Mouse (Mus musculus): ENCODE measurements around the gene Tcam1. TPM values are rescaled to one million over a fixed set of nuclear protein-coding genes. Genes with fewer than 3 reads are reported as not detected.
"Not testable (repeated sequence)": the region's sequence is repeated elsewhere in the genome, so short reads cannot be mapped to it uniquely, and the experiment has no call there.

The Tcam1 gene
- 0.06 and 0.07 TPM in 2 replicates for polyA plus RNA-seq (2015; fragmentation: Nextera tagmentation; extraction: Ambion mirVana)

DNA sequence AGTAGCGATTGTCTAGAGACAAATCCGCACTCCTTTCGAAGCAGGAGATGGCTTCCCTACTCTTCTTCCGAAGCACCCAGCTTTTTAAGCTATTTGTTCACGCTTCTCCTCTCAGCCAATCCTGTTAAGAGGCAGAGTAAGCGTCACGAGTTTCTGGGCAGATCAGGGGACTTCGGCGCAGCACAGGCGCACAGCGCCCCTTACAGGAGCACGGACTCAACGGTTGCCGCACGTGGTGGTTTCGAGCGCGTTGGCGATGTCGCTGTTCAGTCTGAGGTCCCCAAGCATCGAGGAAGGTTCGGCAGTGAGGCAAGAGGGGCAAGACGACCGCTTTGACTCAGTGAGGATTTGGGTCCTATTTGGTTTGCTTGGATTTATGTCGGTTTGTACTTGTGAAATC, at the start of gene Tcam1:
Tcam1 (plus strand) TSS at position 219 of the 400 bp plus-strand sequence.
- no peak within 1 kb of the TSS for H3K27ac ChIP-seq (ENCODE audit: low read length)
- no peaks in the 10 kb centered on the region for H3K36me3 ChIP-seq (ENCODE audit: insufficient read depth, low read length)
- 0 out of 2 replicates have a peak within 1 kb of the TSS, but pooled peaks have one; percentile 27 for H3K4me2 ChIP-seq (replicated peaks; ENCODE audit: low read depth, low read length)
- peak; percentile 98 for TF ChIP-seq CTCF (IDR thresholded peaks at IDR 0.05)
- TF ChIP-seq EP300 (IDR thresholded peaks at IDR 0.05): no peak
- no peaks in the 10 kb centered on the region for H3K9me3 ChIP-seq (ENCODE audit: low read length)
- H3K9ac ChIP-seq (replicated peaks; ENCODE audit: low read depth): no peak within 1 kb of the TSS; the same call in 1 of the 2 replicates
- H3K4me1 ChIP-seq (ENCODE audit: insufficient read depth, low read depth, low read length): peaks cover 9% of the 10 kb centered on the region; the same call in 1 of the 2 replicates
- 5% methylated on average over 25 of the region's 25 CpGs for WGBS
- H3K27me3 ChIP-seq (replicated peaks; ENCODE audit: insufficient read depth, low read length): no peaks in the 10 kb centered on the region
- peak; percentile 97 for DNase-seq (ENCODE audit: low spot score)
- H3K4me3 ChIP-seq (ENCODE audit: low read depth, low read length): no peak within 1 kb of the TSS
- ATAC-seq: peak; percentile 43

DNA sequence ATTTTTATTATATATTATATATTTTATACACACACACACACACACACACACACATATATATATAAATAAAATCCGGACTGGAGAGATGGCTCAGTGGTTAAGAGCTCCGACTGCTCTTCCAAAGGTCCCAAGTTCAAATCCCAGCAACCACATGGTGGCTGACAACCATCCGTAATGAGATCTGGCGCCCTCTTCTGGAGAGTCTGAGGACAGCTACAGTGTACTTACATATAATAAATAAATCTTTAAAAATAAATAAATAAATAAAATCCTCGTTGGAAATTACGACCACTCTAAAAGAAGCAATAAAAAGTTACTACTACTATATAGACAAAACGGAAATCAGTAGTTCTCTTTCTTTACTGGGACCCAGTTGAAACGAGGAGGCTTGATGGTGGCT, 42.5 kb upstream of the Tcam1 start:
- not testable (repeated sequence) for H3K4me3 ChIP-seq (ENCODE audit: low read depth, low read length); H3K27me3 ChIP-seq (replicated peaks; ENCODE audit: insufficient read depth, low read length); H3K9ac ChIP-seq (replicated peaks; ENCODE audit: low read depth); H3K4me1 ChIP-seq (ENCODE audit: insufficient read depth, low read depth, low read length); DNase-seq (ENCODE audit: low spot score); H3K9me3 ChIP-seq (ENCODE audit: low read length); H3K4me2 ChIP-seq (replicated peaks; ENCODE audit: low read depth, low read length); ATAC-seq; H3K27ac ChIP-seq (ENCODE audit: low read length)
- H3K36me3 ChIP-seq (ENCODE audit: insufficient read depth, low read length): peaks cover 26% of the 10 kb centered on the region
- peak; percentile 42 for TF ChIP-seq CTCF (IDR thresholded peaks at IDR 0.05)
- WGBS: 75% methylated on average over 8 of the region's 8 CpGs

DNA sequence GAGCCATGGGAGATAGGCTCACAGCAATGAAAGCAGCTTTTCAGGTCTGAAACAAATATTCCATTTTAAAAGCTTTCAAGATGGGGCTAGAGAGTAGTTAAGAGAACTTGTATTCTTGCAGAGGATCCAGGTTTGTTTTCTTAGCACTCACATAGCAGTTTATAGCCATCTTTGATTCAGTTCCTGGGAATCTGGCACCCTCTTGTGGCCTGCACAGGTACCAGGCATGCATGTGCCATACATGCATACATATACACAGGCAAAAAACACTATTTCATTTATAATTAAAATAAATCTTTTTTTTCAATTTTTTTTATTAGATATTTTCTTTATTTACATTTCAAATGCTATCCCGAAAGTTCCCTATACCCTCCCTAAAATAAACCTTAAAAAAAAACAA, 29.6 kb upstream of the Tcam1 start:
- TF ChIP-seq CTCF (IDR thresholded peaks at IDR 0.05): peak; percentile 56
- TF ChIP-seq EP300 (IDR thresholded peaks at IDR 0.05): no peak
- 95% methylated on average over 1 of the region's 1 CpGs for WGBS
- peaks cover 70% of the 10 kb centered on the region; the same call in 1 of the 2 replicates for H3K36me3 ChIP-seq (ENCODE audit: insufficient read depth, low read length)
- H3K9me3 ChIP-seq (ENCODE audit: low read length): no peaks in the 10 kb centered on the region
- ATAC-seq: no peak
- H3K27ac ChIP-seq (ENCODE audit: low read length): no peak overlapping the region
- H3K4me1 ChIP-seq (ENCODE audit: insufficient read depth, low read depth, low read length): no peaks in the 10 kb centered on the region
- H3K9ac ChIP-seq (replicated peaks; ENCODE audit: low read depth): no peak overlapping the region
- no peak overlapping the region for H3K4me3 ChIP-seq (ENCODE audit: low read depth, low read length)
- H3K4me2 ChIP-seq (replicated peaks; ENCODE audit: low read depth, low read length): no peak overlapping the region
- H3K27me3 ChIP-seq (replicated peaks; ENCODE audit: insufficient read depth, low read length): no peaks in the 10 kb centered on the region
- DNase-seq (ENCODE audit: low spot score): no peak

DNA sequence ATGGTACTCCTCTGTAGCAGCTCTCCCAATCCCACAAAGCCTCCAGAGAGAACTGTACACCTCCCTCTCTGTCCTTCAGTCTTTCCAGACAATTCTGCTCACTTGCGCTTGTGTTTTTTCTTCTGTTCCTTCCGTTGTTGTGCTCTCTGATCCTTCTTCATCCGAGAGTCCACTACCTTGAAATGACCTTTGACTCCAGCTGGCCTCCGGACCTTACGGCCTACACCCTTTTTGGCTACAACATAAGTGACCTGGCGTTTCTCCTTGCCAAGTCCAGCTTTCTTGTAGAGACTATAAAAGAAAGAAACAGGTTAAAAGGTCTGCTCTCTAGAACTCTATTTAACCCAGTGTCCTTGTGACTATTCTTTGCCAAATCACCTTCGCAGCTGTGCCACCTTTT, 27.1 kb upstream of the Tcam1 start:
- H3K27me3 ChIP-seq (replicated peaks; ENCODE audit: insufficient read depth, low read length): no peaks in the 10 kb centered on the region
- no peak overlapping the region for H3K4me2 ChIP-seq (replicated peaks; ENCODE audit: low read depth, low read length)
- ATAC-seq (no peak), DNase-seq (ENCODE audit: low spot score) (no peak)
- H3K9me3 ChIP-seq (ENCODE audit: low read length): no peaks in the 10 kb centered on the region
- H3K4me1 ChIP-seq (ENCODE audit: insufficient read depth, low read depth, low read length): no peaks in the 10 kb centered on the region
- no peak overlapping the region for H3K4me3 ChIP-seq (ENCODE audit: low read depth, low read length)
- WGBS: 77% methylated on average over 7 of the region's 7 CpGs
- no peak overlapping the region for H3K9ac ChIP-seq (replicated peaks; ENCODE audit: low read depth)
- no peak for TF ChIP-seq EP300 (IDR thresholded peaks at IDR 0.05)
- TF ChIP-seq CTCF (IDR thresholded peaks at IDR 0.05): no peak
- peaks cover 63% of the 10 kb centered on the region; the same call in 1 of the 2 replicates for H3K36me3 ChIP-seq (ENCODE audit: insufficient read depth, low read length)
- no peak overlapping the region for H3K27ac ChIP-seq (ENCODE audit: low read length)

DNA sequence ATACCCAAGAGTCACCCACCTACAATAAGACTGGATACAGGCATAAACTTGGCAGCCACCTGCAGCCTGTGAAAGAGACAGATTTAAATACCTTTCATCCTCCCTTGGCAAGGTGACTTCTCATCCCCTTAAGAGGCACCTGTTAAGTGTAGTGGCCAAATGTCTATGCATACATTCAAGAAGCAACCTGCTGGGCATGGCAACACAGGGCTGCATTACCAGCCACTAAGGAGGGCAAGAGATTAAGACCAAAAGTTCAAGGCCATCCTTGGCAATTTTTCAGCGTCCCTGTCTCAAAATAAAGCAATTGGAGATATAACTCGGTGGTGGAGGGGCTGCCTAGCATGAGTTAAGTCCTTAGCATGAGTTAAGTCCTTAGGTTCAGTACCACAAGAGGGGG, 21.7 kb upstream of the Tcam1 start:
- Histone ChIP-seq H3K4me2 (replicated peaks; ENCODE audit: low read depth, low read length) (peak overlapping the region; percentile 94), H3K4me1 (ENCODE audit: insufficient read depth, low read depth, low read length) (peaks cover 11% of the 10 kb centered on the region; the same call in 1 of the 2 replicates), H3K4me3 (ENCODE audit: low read depth, low read length) (peak overlapping the region; percentile 70), H3K27ac (ENCODE audit: low read length) (peak overlapping the region; percentile 69; the same call in 1 of the 2 replicates), H3K27me3 (replicated peaks; ENCODE audit: insufficient read depth, low read length) (no peaks in the 10 kb centered on the region), H3K9me3 (ENCODE audit: low read length) (no peaks in the 10 kb centered on the region), H3K36me3 (ENCODE audit: insufficient read depth, low read length) (peaks cover 15% of the 10 kb centered on the region; the same call in 1 of the 2 replicates), H3K9ac (replicated peaks; ENCODE audit: low read depth) (peak overlapping the region; percentile 59)
- 17% methylated on average over 2 of the region's 2 CpGs for WGBS
- ATAC-seq: no peak
- no peak for TF ChIP-seq CTCF (IDR thresholded peaks at IDR 0.05)
- no peak for TF ChIP-seq EP300 (IDR thresholded peaks at IDR 0.05)
- DNase-seq (ENCODE audit: low spot score): no peak

DNA sequence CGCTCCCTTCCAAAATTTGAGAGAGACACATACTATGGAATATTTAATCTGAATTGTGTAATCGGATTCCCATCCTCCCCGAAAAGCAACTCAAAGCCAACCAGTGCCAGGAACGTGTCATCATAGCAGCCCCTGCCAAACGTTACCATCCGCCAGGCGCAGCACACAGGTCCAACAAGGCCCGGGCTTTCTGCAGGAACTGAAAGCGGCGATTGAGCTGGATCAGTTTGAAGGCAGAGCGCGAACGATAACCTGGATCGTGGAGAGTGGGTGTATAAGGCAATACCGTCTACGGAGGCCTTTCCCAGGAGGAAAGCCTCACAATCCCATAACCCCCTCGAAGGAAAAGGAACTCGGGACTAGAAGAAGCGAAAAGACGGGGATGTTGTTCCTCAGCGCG, 21.3 kb upstream of the Tcam1 start:
- Histone ChIP-seq H3K27ac (ENCODE audit: low read length) (peak overlapping the region; percentile 69), H3K36me3 (ENCODE audit: insufficient read depth, low read length) (peaks cover 11% of the 10 kb centered on the region; the same call in 1 of the 2 replicates), H3K27me3 (replicated peaks; ENCODE audit: insufficient read depth, low read length) (no peaks in the 10 kb centered on the region), H3K4me2 (replicated peaks; ENCODE audit: low read depth, low read length) (peak overlapping the region; percentile 94), H3K9ac (replicated peaks; ENCODE audit: low read depth) (peak overlapping the region; percentile 59), H3K4me1 (ENCODE audit: insufficient read depth, low read depth, low read length) (peaks cover 11% of the 10 kb centered on the region; the same call in 1 of the 2 replicates), H3K4me3 (ENCODE audit: low read depth, low read length) (peak overlapping the region; percentile 70), H3K9me3 (ENCODE audit: low read length) (no peaks in the 10 kb centered on the region)
- DNase-seq (ENCODE audit: low spot score) (peak; percentile 24), ATAC-seq (0 out of 2 replicates have a peak, but pooled peaks have one; percentile 4)
- 3% methylated on average over 22 of the region's 22 CpGs for WGBS
- TF ChIP-seq EP300 (IDR thresholded peaks at IDR 0.05) (no peak), CTCF (IDR thresholded peaks at IDR 0.05) (no peak)
